Mouse (Mus musculus): Measurements from ENCODE around the gene Spem2. TPM values are rescaled to one million over a fixed set of nuclear protein-coding genes. Genes with fewer than 3 reads are reported as not detected.

Gene Spem2
- polyA plus RNA-seq, 1 experiment from 2014 or later: not detected

- no peak for ATAC-seq (replicated peaks; ENCODE audit: extremely low read depth, insufficient read depth, low FRiP score)
- Histone ChIP-seq H3K4me1 (ENCODE audit: control insufficient read depth, insufficient read depth, low read length) (no peaks in the 10 kb centered on the region), H3K36me3 (ENCODE audit: control insufficient read depth, insufficient read depth) (0 out of 2 replicates have a peak, but pooled peaks cover 3% of the 10 kb centered on the region), H3K9ac (ENCODE audit: low read length) (no peak within 1 kb of the TSS), H3K27ac (ENCODE audit: low read length) (no peak within 1 kb of the TSS), H3K27me3 (ENCODE audit: control insufficient read depth, insufficient read depth, low read length) (no peaks in the 10 kb centered on the region), H3K9me3 (replicated peaks; ENCODE audit: control insufficient read depth, low read length) (0 out of 2 replicates have a peak, but pooled peaks cover 3% of the 10 kb centered on the region), H3K4me2 (ENCODE audit: low read depth, low read length) (no peak within 1 kb of the TSS), H3K4me3 (ENCODE audit: low read length) (no peak within 1 kb of the TSS)
- 87% methylated on average over 3 of the region's 3 CpGs for WGBS
Measured at GRCm38 (mm10) chr11:69822080-69822479, 3.8 kb upstream of the Spem2 start, which contains the start of gene Spem1. Spem1 (minus strand) TSS chr11:69822180.

- no peak for ATAC-seq (replicated peaks; ENCODE audit: extremely low read depth, insufficient read depth, low FRiP score)
- H3K9ac ChIP-seq (ENCODE audit: low read length): no peak overlapping the region
- no peak overlapping the region for H3K27ac ChIP-seq (ENCODE audit: low read length)
- no peaks in the 10 kb centered on the region for H3K36me3 ChIP-seq (ENCODE audit: control insufficient read depth, insufficient read depth)
- H3K27me3 ChIP-seq (ENCODE audit: control insufficient read depth, insufficient read depth, low read length): no peaks in the 10 kb centered on the region
- WGBS: 83% methylated on average over 8 of the region's 8 CpGs
- 0 out of 2 replicates have a peak, but pooled peaks cover 3% of the 10 kb centered on the region for H3K9me3 ChIP-seq (replicated peaks; ENCODE audit: control insufficient read depth, low read length)
- no peak overlapping the region for H3K4me3 ChIP-seq (ENCODE audit: low read length)
- H3K4me2 ChIP-seq (ENCODE audit: low read depth, low read length): no peak overlapping the region
- H3K4me1 ChIP-seq (ENCODE audit: control insufficient read depth, insufficient read depth, low read length): no peaks in the 10 kb centered on the region
Measured at GRCm38 (mm10) chr11:69818871-69819270, 606 bp upstream of the Spem2 start.

GRCm38 (mm10) chr11:69816520-69816919 is 1.7 kb downstream of the Spem2 start:
- Histone ChIP-seq H3K4me1 (ENCODE audit: control insufficient read depth, insufficient read depth, low read length) (no peaks in the 10 kb centered on the region), H3K9me3 (replicated peaks; ENCODE audit: control insufficient read depth, low read length) (0 out of 2 replicates have a peak, but pooled peaks cover 3% of the 10 kb centered on the region), H3K4me3 (ENCODE audit: low read length) (no peak overlapping the region), H3K27me3 (ENCODE audit: control insufficient read depth, insufficient read depth, low read length) (no peaks in the 10 kb centered on the region), H3K9ac (ENCODE audit: low read length) (no peak overlapping the region), H3K27ac (ENCODE audit: low read length) (no peak overlapping the region), H3K36me3 (ENCODE audit: control insufficient read depth, insufficient read depth) (no peaks in the 10 kb centered on the region), H3K4me2 (ENCODE audit: low read depth, low read length) (no peak overlapping the region)
- WGBS: 85% methylated on average over 12 of the region's 12 CpGs
- ATAC-seq (replicated peaks; ENCODE audit: extremely low read depth, insufficient read depth, low FRiP score): no peak

- no peak within 1 kb of the TSS for H3K27ac ChIP-seq (ENCODE audit: low read length)
- 51% methylated on average over 10 of the region's 10 CpGs for WGBS
Measured at GRCm38 (mm10) chr11:69815155-69815554, 3.1 kb downstream of the Spem2 start, which contains the start of gene Gm39566. Gm39566 (minus strand) TSS chr11:69815298.

GRCm38 (mm10) chr11:69810280-69810679 is 8.0 kb downstream of the Spem2 start:
- Histone ChIP-seq H3K4me2 (ENCODE audit: low read depth, low read length) (no peak overlapping the region), H3K4me3 (ENCODE audit: low read length) (no peak overlapping the region), H3K27ac (ENCODE audit: low read length) (no peak overlapping the region), H3K9me3 (replicated peaks; ENCODE audit: control insufficient read depth, low read length) (peaks cover 5% of the 10 kb centered on the region; the same call in 1 of the 2 replicates), H3K4me1 (ENCODE audit: control insufficient read depth, insufficient read depth, low read length) (no peaks in the 10 kb centered on the region), H3K27me3 (ENCODE audit: control insufficient read depth, insufficient read depth, low read length) (peaks cover 7% of the 10 kb centered on the region), H3K36me3 (ENCODE audit: control insufficient read depth, insufficient read depth) (no peaks in the 10 kb centered on the region), H3K9ac (ENCODE audit: low read length) (no peak overlapping the region)
- ATAC-seq (replicated peaks; ENCODE audit: extremely low read depth, insufficient read depth, low FRiP score): no peak

More at GRCm38 (mm10) chr11:69815155-69815554, 3.1 kb downstream of the Spem2 start, which contains the start of gene Gm39566:
- H3K9me3 ChIP-seq (replicated peaks; ENCODE audit: control insufficient read depth, low read length): 0 out of 2 replicates have a peak, but pooled peaks cover 3% of the 10 kb centered on the region
- H3K4me3 ChIP-seq (ENCODE audit: low read length): no peak within 1 kb of the TSS
- no peak within 1 kb of the TSS for H3K4me2 ChIP-seq (ENCODE audit: low read depth, low read length)
- H3K27me3 ChIP-seq (ENCODE audit: control insufficient read depth, insufficient read depth, low read length): no peaks in the 10 kb centered on the region; the same call in 1 of the 2 replicates
- no peaks in the 10 kb centered on the region for H3K36me3 ChIP-seq (ENCODE audit: control insufficient read depth, insufficient read depth)
- no peak within 1 kb of the TSS for H3K9ac ChIP-seq (ENCODE audit: low read length)
- no peaks in the 10 kb centered on the region for H3K4me1 ChIP-seq (ENCODE audit: control insufficient read depth, insufficient read depth, low read length)
- no peak for ATAC-seq (replicated peaks; ENCODE audit: extremely low read depth, insufficient read depth, low FRiP score)

- no peak overlapping the region for H3K27ac ChIP-seq (ENCODE audit: low read length)
- H3K4me2 ChIP-seq (ENCODE audit: low read depth, low read length): no peak overlapping the region
- H3K36me3 ChIP-seq (ENCODE audit: control insufficient read depth, insufficient read depth): no peaks in the 10 kb centered on the region
- no peak overlapping the region for H3K4me3 ChIP-seq (ENCODE audit: low read length)
- H3K9ac ChIP-seq (ENCODE audit: low read length): no peak overlapping the region
- H3K27me3 ChIP-seq (ENCODE audit: control insufficient read depth, insufficient read depth, low read length): peaks cover 12% of the 10 kb centered on the region
- ATAC-seq (replicated peaks; ENCODE audit: extremely low read depth, insufficient read depth, low FRiP score): no peak
- peaks cover 5% of the 10 kb centered on the region; the same call in 1 of the 2 replicates for H3K9me3 ChIP-seq (replicated peaks; ENCODE audit: control insufficient read depth, low read length)
- H3K4me1 ChIP-seq (ENCODE audit: control insufficient read depth, insufficient read depth, low read length): peaks cover 17% of the 10 kb centered on the region
- 76% methylated on average over 2 of the region's 2 CpGs for WGBS
Measured at GRCm38 (mm10) chr11:69807641-69808040, 10.6 kb downstream of the Spem2 start.

- 86% methylated on average over 4 of the region's 4 CpGs for WGBS
- no peaks in the 10 kb centered on the region for H3K36me3 ChIP-seq (ENCODE audit: control insufficient read depth, insufficient read depth)
- no peak overlapping the region for H3K9ac ChIP-seq (ENCODE audit: low read length)
- H3K4me3 ChIP-seq (ENCODE audit: low read length): no peak overlapping the region
- peaks cover 12% of the 10 kb centered on the region for H3K27me3 ChIP-seq (ENCODE audit: control insufficient read depth, insufficient read depth, low read length)
- H3K9me3 ChIP-seq (replicated peaks; ENCODE audit: control insufficient read depth, low read length): peaks cover 5% of the 10 kb centered on the region; the same call in 1 of the 2 replicates
- no peak overlapping the region for H3K27ac ChIP-seq (ENCODE audit: low read length)
- H3K4me2 ChIP-seq (ENCODE audit: low read depth, low read length): no peak overlapping the region
- peaks cover 30% of the 10 kb centered on the region for H3K4me1 ChIP-seq (ENCODE audit: control insufficient read depth, insufficient read depth, low read length)
- ATAC-seq (replicated peaks; ENCODE audit: extremely low read depth, insufficient read depth, low FRiP score): no peak
Measured at GRCm38 (mm10) chr11:69806378-69806777, 11.9 kb downstream of the Spem2 start.

- 14% methylated on average over 29 of the region's 29 CpGs for WGBS
- peak within 1 kb of the TSS; percentile 99 for H3K4me2 ChIP-seq (ENCODE audit: low read depth, low read length)
Measured at GRCm38 (mm10) chr11:69804972-69805909, 13.0 kb downstream of the Spem2 start, which contains the start of gene Tmem102. Tmem102 (minus strand) TSS chr11:69805624.

GRCm38 (mm10) chr11:69804652-69804940 is 13.7 kb downstream of the Spem2 start:
- Histone ChIP-seq H3K9me3 (replicated peaks; ENCODE audit: control insufficient read depth, low read length) (peaks cover 5% of the 10 kb centered on the region; the same call in 1 of the 2 replicates), H3K27me3 (ENCODE audit: control insufficient read depth, insufficient read depth, low read length) (peaks cover 14% of the 10 kb centered on the region), H3K36me3 (ENCODE audit: control insufficient read depth, insufficient read depth) (no peaks in the 10 kb centered on the region), H3K4me2 (ENCODE audit: low read depth, low read length) (peak overlapping the region; percentile 99), H3K9ac (ENCODE audit: low read length) (no peak overlapping the region; the same call in 1 of the 2 replicates), H3K4me1 (ENCODE audit: control insufficient read depth, insufficient read depth, low read length) (peaks cover 44% of the 10 kb centered on the region), H3K27ac (ENCODE audit: low read length) (no peak overlapping the region), H3K4me3 (ENCODE audit: low read length) (peak overlapping the region; percentile 74)
- WGBS: 12% methylated on average over 12 of the region's 12 CpGs
- ATAC-seq (replicated peaks; ENCODE audit: extremely low read depth, insufficient read depth, low FRiP score): no peak

More at GRCm38 (mm10) chr11:69804972-69805909, 13.0 kb downstream of the Spem2 start, which contains the start of gene Tmem102:
- H3K27ac ChIP-seq (ENCODE audit: low read length): no peak within 1 kb of the TSS
- H3K36me3 ChIP-seq (ENCODE audit: control insufficient read depth, insufficient read depth): no peaks in the 10 kb centered on the region
- H3K9ac ChIP-seq (ENCODE audit: low read length): peak within 1 kb of the TSS; percentile 18; the same call in 1 of the 2 replicates
- H3K4me3 ChIP-seq (ENCODE audit: low read length): peak within 1 kb of the TSS; percentile 74
- peaks cover 13% of the 10 kb centered on the region for H3K27me3 ChIP-seq (ENCODE audit: control insufficient read depth, insufficient read depth, low read length)
- peaks cover 5% of the 10 kb centered on the region; the same call in 1 of the 2 replicates for H3K9me3 ChIP-seq (replicated peaks; ENCODE audit: control insufficient read depth, low read length)
- peaks cover 38% of the 10 kb centered on the region for H3K4me1 ChIP-seq (ENCODE audit: control insufficient read depth, insufficient read depth, low read length)
- no peak for ATAC-seq (replicated peaks; ENCODE audit: extremely low read depth, insufficient read depth, low FRiP score)

Measured in heart, embryonic 16.5 days (tissue).